Mouse (Mus musculus): ENCODE data around the gene Khdc3. TPM values are rescaled to one million over a fixed set of nuclear protein-coding genes. Genes with fewer than 3 reads are reported as not detected.

Gene Khdc3
- polyA plus RNA-seq (2014; fragmentation: Illumina TruSeq; extraction: RNeasy Lipid Tissue Mini Kit (QIAGEN cat#74804)) = 6.2 TPM

GRCm38 (mm10) chr9:73101536-73101935, at the start of gene Khdc3:
Khdc3 (plus strand) TSS chr9:73101836.

GRCm38 (mm10) chr9:73102181-73102580, 545 bp downstream of the Khdc3 start, which contains the start of gene Gm20509:
Gm20509 (plus strand) TSS chr9:73102470.

GRCm38 (mm10) chr9:73112919-73113906, 11.6 kb downstream of the Khdc3 start, which contains the start of gene Rsl24d1:
Rsl24d1 (plus strand) TSS chr9:73113426.

Other genes with a start within 250 kb of the Khdc3 start
- gene Pygo1, start 176.2 kb upstream of the Khdc3 start, polyA plus RNA-seq (2014; fragmentation: Illumina TruSeq; extraction: RNeasy Lipid Tissue Mini Kit (QIAGEN cat#74804)) = 20.2 TPM
- 3.8 TPM for gene Dyx1c1, start 143.1 kb upstream of the Khdc3 start, polyA plus RNA-seq (2014; fragmentation: Illumina TruSeq; extraction: RNeasy Lipid Tissue Mini Kit (QIAGEN cat#74804))
- 1.5 TPM for gene Gm44503, start 143.0 kb upstream of the Khdc3 start, polyA plus RNA-seq (2014; fragmentation: Illumina TruSeq; extraction: RNeasy Lipid Tissue Mini Kit (QIAGEN cat#74804))
- 23.7 TPM for gene Ccpg1os, start 116.5 kb upstream of the Khdc3 start, polyA plus RNA-seq (2014; fragmentation: Illumina TruSeq; extraction: RNeasy Lipid Tissue Mini Kit (QIAGEN cat#74804))
- gene Ccpg1, start 116.4 kb upstream of the Khdc3 start, polyA plus RNA-seq (2014; fragmentation: Illumina TruSeq; extraction: RNeasy Lipid Tissue Mini Kit (QIAGEN cat#74804)) = 181 TPM
- gene Pigb, start 61.5 kb upstream of the Khdc3 start, polyA plus RNA-seq (2014; fragmentation: Illumina TruSeq; extraction: RNeasy Lipid Tissue Mini Kit (QIAGEN cat#74804)) = 13.2 TPM
- gene Rab27a, start 57.0 kb upstream of the Khdc3 start, polyA plus RNA-seq (2014; fragmentation: Illumina TruSeq; extraction: RNeasy Lipid Tissue Mini Kit (QIAGEN cat#74804)) = 12.1 TPM
- 2.3 TPM for gene Gm20509, start 634 bp downstream of the Khdc3 start, polyA plus RNA-seq (2014; fragmentation: Illumina TruSeq; extraction: RNeasy Lipid Tissue Mini Kit (QIAGEN cat#74804))
- 100 TPM for gene Rsl24d1, start 11.6 kb downstream of the Khdc3 start, polyA plus RNA-seq (2014; fragmentation: Illumina TruSeq; extraction: RNeasy Lipid Tissue Mini Kit (QIAGEN cat#74804))

Data from ovary, adult 10 weeks (tissue).